Mouse (Mus musculus): Measurements from ENCODE around the gene Bysl. TPM values are rescaled to one million over a fixed set of nuclear protein-coding genes. Genes with fewer than 3 reads are reported as not detected.

Gene Bysl
- total and polyA plus RNA-seq, 3 experiments = 69.3 to 85.4 TPM; not detected in 1

- TF ChIP-seq NELFE (IDR thresholded peaks at IDR 0.05; ENCODE audit: low read depth, low read length) (peak; percentile 70), POLR2AphosphoS2 (IDR thresholded peaks at IDR 0.05; ENCODE audit: low read length) (0 out of 2 replicates have a peak, but pooled peaks have one; percentile 23), RAD21 (IDR thresholded peaks at IDR 0.05; ENCODE audit: low read depth, low read length) (no peak), ZNF384 (IDR thresholded peaks at IDR 0.05; ENCODE audit: low read depth, low read length) (no peak), NRF1 (IDR thresholded peaks at IDR 0.05; ENCODE audit: insufficient read depth, low read depth, low read length, poor library complexity, severe bottlenecking) (peak; percentile 44; the same call in 1 of the 2 replicates), TAL1 (IDR thresholded peaks at IDR 0.05; ENCODE audit: low read length) (no peak), SIN3A (IDR thresholded peaks at IDR 0.05; ENCODE audit: low read length) (no peak; the same call in 1 of the 2 replicates), MYC (IDR thresholded peaks at IDR 0.05; ENCODE audit: low read depth, low read length) (peak; percentile 34; the same call in 1 of the 2 replicates), GATA1 (IDR thresholded peaks at IDR 0.05; ENCODE audit: low read depth, low read length) (no peak), POLR2A (IDR thresholded peaks at IDR 0.05; ENCODE audit: control insufficient read depth in 1 of 2, insufficient read depth in 1 of 2, low read depth in 1 of 2, low read length in 2 of 2, poor library complexity in 1 of 2) (peak; percentile 55 to 76)
Measured at GRCm38 (mm10) chr17:47593215-47593853, 18.0 kb downstream of the Bysl start (continued).

DNA sequence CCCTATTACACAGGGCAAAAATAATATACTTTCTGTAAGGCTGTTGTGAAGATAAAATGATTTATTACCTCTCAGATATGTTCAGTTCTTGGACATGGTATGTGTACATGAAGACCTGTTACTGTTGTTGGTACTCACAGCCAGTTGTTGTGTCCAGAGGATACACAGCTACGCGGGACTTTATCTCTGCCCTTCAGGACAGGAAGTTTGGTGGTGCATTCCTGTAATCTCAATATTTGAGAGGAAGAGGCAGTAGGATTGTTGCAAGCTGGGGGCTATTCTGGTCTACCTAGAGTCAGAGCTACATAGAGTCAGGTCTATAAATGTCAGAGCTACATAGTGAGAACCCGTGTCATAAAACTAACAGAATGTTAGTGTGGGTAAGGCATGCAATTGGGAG is 20.2 kb downstream of the Bysl start:
- Histone ChIP-seq H3K27ac (ENCODE audit: control insufficient read depth, low read depth, low read length) (no peak overlapping the region), H3K4me1 (ENCODE audit: control insufficient read depth in 1 of 2, insufficient read depth in 2 of 2, low read length in 2 of 2) (peaks cover 9 to 31% of the 10 kb centered on the region in 2 experiments), H3K27me3 (ENCODE audit: control insufficient read depth in 1 of 2, insufficient read depth in 2 of 2, low read length in 2 of 2) (no peaks in the 10 kb centered on the region)

DNA sequence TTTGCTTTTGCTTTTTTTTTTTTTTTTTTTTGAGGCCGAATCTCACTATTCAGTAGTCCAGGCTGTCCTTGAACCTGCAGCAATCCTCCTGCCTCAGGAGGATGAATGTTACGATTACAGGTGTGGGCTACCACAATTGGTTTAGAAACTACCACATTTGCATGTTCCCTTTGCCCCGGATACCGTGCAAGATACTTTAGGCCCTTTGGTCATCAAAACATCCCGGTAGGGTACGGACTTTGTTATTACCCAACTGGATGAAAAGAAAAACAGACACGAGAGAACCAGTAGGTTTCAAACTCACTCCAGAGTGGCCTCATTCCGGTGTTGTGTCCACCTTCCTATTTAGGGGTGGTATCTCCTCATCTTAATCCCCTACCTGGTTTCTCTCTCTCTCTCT is 22.8 kb downstream of the Bysl start:
- Histone ChIP-seq H3K4me1 (ENCODE audit: control insufficient read depth in 1 of 2, insufficient read depth in 2 of 2, low read length in 2 of 2) (peaks cover 17 to 32% of the 10 kb centered on the region in 2 experiments), H3K27me3 (ENCODE audit: control insufficient read depth in 1 of 2, insufficient read depth in 2 of 2, low read length in 2 of 2) (no peaks in the 10 kb centered on the region), H3K9me3 (replicated peaks; ENCODE audit: insufficient read depth, low read length) (no peaks in the 10 kb centered on the region), H3K4me3 (ENCODE audit: control insufficient read depth in 1 of 2, insufficient read depth in 1 of 2, low read depth in 2 of 2, low read length in 2 of 2) (no peak overlapping the region), H3K27ac (ENCODE audit: control insufficient read depth, low read depth, low read length) (no peak overlapping the region), H3K79me2 (ENCODE audit: control insufficient read depth, insufficient read depth, low read length, poor library complexity) (peaks cover 1% of the 10 kb centered on the region), H3K36me3 (ENCODE audit: control insufficient read depth in 1 of 2, insufficient read depth in 2 of 2, low read length in 2 of 2) (peaks cover 0 to 30% of the 10 kb centered on the region in 2 experiments; a peak in 2 of 4 replicates), H3K9ac (ENCODE audit: control insufficient read depth, low read depth, low read length, poor library complexity, severe bottlenecking) (no peak overlapping the region)
- TF ChIP-seq RAD21 (IDR thresholded peaks at IDR 0.05; ENCODE audit: low read depth, low read length) (no peak), GATA1 (IDR thresholded peaks at IDR 0.05; ENCODE audit: low read depth, low read length) (no peak), SMC3 (IDR thresholded peaks at IDR 0.05; ENCODE audit: low read depth, low read length) (no peak), USF1 (IDR thresholded peaks at IDR 0.05; ENCODE audit: low read depth, low read length) (no peak), MYB (IDR thresholded peaks at IDR 0.05; ENCODE audit: low read depth, low read length) (no peak), CHD2 (IDR thresholded peaks at IDR 0.05; ENCODE audit: low read length) (no peak), MAFK (IDR thresholded peaks at IDR 0.05; ENCODE audit: borderline replicate concordance, low read depth, low read length) (no peak), JUND (IDR thresholded peaks at IDR 0.05; ENCODE audit: low read depth, low read length) (no peak), POLR2AphosphoS2 (IDR thresholded peaks at IDR 0.05; ENCODE audit: low read length) (no peak), ELF1 (IDR thresholded peaks at IDR 0.05; ENCODE audit: low read depth, low read length) (no peak), ETS1 (IDR thresholded peaks at IDR 0.05; ENCODE audit: low read depth, low read length) (no peak), ZC3H11A (IDR thresholded peaks at IDR 0.05; ENCODE audit: low read depth, low read length) (no peak), MXI1 (IDR thresholded peaks at IDR 0.05; ENCODE audit: low read depth, low read length) (no peak), MYC (IDR thresholded peaks at IDR 0.05; ENCODE audit: low read depth, low read length) (no peak)
- DNase-seq (ENCODE audit: low read depth, low spot score) = no peak

More for the DNA sequence above, 20.2 kb downstream of the Bysl start:
- Histone ChIP-seq H3K79me2 (ENCODE audit: control insufficient read depth, insufficient read depth, low read length, poor library complexity) (peaks cover 21% of the 10 kb centered on the region), H3K9me3 (replicated peaks; ENCODE audit: insufficient read depth, low read length) (no peaks in the 10 kb centered on the region), H3K36me3 (ENCODE audit: control insufficient read depth in 1 of 2, insufficient read depth in 2 of 2, low read length in 2 of 2) (peaks cover 0 to 23% of the 10 kb centered on the region in 2 experiments; a peak in 2 of 4 replicates), H3K4me3 (ENCODE audit: control insufficient read depth in 1 of 2, insufficient read depth in 1 of 2, low read depth in 2 of 2, low read length in 2 of 2) (no peak overlapping the region), H3K9ac (ENCODE audit: control insufficient read depth, low read depth, low read length, poor library complexity, severe bottlenecking) (no peak overlapping the region)
- TF ChIP-seq MAZ (IDR thresholded peaks at IDR 0.05; ENCODE audit: low read depth, low read length) = no peak
- peak; percentile 56 for TF ChIP-seq GATA1 (IDR thresholded peaks at IDR 0.05; ENCODE audit: low read depth, low read length)
- no peak for TF ChIP-seq POLR2AphosphoS5 (IDR thresholded peaks at IDR 0.05; ENCODE audit: borderline replicate concordance, low read depth, low read length)
- peak in 1 of 2 experiments; percentile 37; a peak in 1 of 4 replicates for TF ChIP-seq EP300 (IDR thresholded peaks at IDR 0.05; ENCODE audit: low read depth in 1 of 2, low read length in 2 of 2)
- TF ChIP-seq TAL1 (IDR thresholded peaks at IDR 0.05; ENCODE audit: low read length) = peak; percentile 51
- peak; percentile 34 for DNase-seq (ENCODE audit: low read depth, low spot score)

Measured in MEL (cell line).